Mouse (Mus musculus): ENCODE measurements around the gene 4930412O13Rik. TPM values are rescaled to one million over a fixed set of nuclear protein-coding genes. Genes with fewer than 3 reads are reported as not detected.

Gene 4930412O13Rik
- not detected for total RNA-seq (2018; cell fraction: chromatin; rRNA removed)
- total RNA-seq (2018; cell fraction: cytosol; rRNA removed): not detected
- not detected for total RNA-seq (2018; cell fraction: nucleus; rRNA removed)
- not detected in 3 replicates for polyA plus RNA-seq (2018)

DNA sequence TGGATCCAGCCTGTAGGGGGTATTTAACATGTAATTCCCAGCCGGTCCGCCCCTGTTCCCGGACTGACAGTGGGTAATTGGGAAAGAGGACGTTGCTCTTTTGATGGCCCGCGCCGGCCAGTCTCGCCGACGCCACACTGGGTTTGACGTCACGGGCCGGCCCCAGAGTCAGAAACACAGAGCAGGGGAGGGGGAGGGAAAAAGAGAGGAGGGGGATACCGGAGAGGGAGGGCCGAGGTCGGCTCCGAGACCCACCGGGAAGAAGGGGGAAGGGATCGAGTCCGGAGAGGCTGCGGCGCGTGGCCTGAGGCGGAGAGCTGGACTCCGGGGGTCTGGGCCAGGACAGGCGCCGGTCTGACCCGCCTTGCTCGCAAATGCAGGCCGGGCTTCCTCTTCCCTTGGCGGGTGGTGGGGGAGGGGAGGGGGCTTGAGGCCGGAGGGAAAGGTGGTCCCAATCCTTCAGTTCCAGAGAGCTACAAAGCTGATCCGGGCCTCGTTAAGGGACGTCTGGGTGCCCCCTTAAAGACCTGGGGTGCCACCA, at the start of gene 4930412O13Rik:
4930412O13Rik (plus strand) TSS at position 202 of the 541 bp plus-strand sequence.
- WGBS (ENCODE audit: missing documents): 4% methylated on average over 30 of the region's 35 CpGs
- no peak within 1 kb of the TSS for H3K27ac ChIP-seq

DNA sequence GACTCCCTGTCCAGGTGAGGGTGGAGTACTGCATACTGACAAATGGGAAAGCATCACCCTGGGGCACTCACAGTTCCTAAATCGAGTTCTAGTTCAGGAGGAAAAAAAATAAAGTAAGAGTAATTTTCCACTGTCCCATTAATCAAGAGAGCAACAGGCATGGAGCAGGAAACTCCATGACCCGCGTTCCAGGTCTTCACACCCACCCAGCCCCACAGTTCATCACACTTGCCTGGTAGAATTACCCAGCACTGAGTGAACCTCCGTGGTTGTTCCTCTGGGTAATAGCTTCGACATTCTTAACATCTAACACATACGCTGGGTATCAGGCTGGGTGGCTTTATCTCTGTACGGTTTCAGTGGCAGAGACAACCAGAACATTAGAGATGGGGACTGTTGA, 47.3 kb upstream of the 4930412O13Rik start:
- no peak overlapping the region for H3K4me3 ChIP-seq (ENCODE audit: inconsistent target)
- H3K36me3 ChIP-seq (ENCODE audit: inconsistent target): no peaks in the 10 kb centered on the region
- no peaks in the 10 kb centered on the region for H3K79me2 ChIP-seq (ENCODE audit: inconsistent target)
- H3K27ac ChIP-seq: no peak overlapping the region
- 90% methylated on average over 7 of the region's 7 CpGs for WGBS (ENCODE audit: missing documents)

More for the DNA sequence above, at the start of gene 4930412O13Rik:
- Histone ChIP-seq H3K36me3 (ENCODE audit: inconsistent target) (no peaks in the 10 kb centered on the region), H3K79me2 (ENCODE audit: inconsistent target) (no peaks in the 10 kb centered on the region), H3K4me3 (ENCODE audit: inconsistent target) (no peak within 1 kb of the TSS)

DNA sequence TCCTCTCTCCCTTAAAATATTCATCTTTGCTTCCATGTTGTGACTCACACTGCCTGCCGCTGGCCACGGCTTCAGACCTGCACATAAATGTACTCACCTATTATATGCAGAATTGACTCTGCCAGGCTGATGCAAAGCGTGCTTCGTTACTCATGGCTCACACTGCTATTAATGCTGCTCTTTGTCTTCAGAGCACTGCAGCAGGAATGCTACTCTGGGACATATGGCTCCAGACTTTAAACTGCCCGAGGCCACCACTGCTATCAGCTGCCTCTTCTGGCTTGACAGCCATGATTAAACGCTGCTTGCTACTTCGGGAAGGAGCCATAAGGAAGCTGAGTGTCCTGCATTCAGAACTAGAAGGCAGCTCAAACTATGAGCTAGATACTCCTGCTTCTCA, 45.9 kb upstream of the 4930412O13Rik start:
- 92% methylated on average over 7 of the region's 7 CpGs for WGBS (ENCODE audit: missing documents)

DNA sequence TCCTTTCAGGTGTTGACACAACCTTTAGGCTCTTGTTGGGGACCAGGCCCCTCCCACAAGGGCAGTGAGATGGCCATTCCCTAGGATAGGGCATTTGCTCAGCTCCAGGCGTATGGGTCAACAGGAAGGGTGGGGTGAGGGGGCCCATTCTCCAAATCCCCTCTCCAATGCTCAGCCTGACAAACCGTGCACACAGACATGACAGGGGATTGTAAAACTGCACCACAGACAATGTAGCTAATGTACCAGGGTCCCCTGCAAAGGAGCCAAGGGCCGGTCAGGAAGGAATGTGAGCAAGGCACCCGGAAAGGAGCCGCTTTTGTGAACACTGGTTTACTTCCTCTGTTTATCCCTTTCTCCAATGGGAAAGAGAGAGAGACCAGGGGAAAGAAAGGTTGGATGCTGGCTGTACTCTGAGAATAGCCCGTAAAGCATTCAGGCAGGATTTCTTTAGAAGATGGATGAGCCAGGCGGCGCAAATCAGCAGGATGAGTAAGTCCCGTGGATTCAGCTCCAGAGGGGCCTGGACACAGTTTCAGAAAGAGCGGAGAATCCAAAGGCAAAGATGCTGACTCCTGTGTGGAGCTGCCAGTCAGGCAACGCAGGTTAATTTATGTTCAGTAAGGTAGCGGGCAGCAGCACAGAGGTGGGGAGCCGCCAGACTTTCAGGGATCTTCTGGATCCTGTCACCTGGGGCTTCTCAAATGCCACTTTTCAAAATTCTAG, 28.0 kb upstream of the 4930412O13Rik start:
- H3K27ac ChIP-seq: no peak overlapping the region
- H3K36me3 ChIP-seq (ENCODE audit: inconsistent target): no peaks in the 10 kb centered on the region
- 93% methylated on average over 13 of the region's 13 CpGs for WGBS (ENCODE audit: missing documents)
- H3K79me2 ChIP-seq (ENCODE audit: inconsistent target): no peaks in the 10 kb centered on the region
- no peak overlapping the region for H3K4me3 ChIP-seq (ENCODE audit: inconsistent target)

More for the DNA sequence above, 45.9 kb upstream of the 4930412O13Rik start:
- H3K36me3 ChIP-seq (ENCODE audit: inconsistent target): no peaks in the 10 kb centered on the region
- no peaks in the 10 kb centered on the region for H3K79me2 ChIP-seq (ENCODE audit: inconsistent target)
- no peak overlapping the region for H3K27ac ChIP-seq
- H3K4me3 ChIP-seq (ENCODE audit: inconsistent target): no peak overlapping the region

DNA sequence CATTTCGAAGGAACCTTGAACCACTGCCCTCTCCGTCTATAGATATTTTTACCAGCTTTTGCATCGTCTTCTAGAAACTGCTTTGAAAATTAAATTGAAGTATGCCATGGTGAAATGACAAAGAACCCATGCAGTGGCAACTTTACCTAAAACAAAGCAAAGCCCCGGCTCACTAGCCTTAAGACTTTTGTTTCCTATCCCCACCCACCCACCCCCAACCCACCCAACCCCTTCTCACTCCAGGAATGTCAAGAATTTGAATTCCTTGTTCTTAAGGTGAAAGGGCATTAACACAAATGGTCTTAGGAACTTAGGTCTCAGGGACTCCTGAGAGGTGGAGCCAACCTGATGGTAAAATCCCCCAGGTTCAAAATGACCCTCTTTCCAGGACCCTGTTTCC, 25.2 kb upstream of the 4930412O13Rik start:
- Histone ChIP-seq H3K4me3 (ENCODE audit: inconsistent target) (no peak overlapping the region), H3K36me3 (ENCODE audit: inconsistent target) (no peaks in the 10 kb centered on the region)
- WGBS (ENCODE audit: missing documents): 93% methylated on average over 4 of the region's 4 CpGs

DNA sequence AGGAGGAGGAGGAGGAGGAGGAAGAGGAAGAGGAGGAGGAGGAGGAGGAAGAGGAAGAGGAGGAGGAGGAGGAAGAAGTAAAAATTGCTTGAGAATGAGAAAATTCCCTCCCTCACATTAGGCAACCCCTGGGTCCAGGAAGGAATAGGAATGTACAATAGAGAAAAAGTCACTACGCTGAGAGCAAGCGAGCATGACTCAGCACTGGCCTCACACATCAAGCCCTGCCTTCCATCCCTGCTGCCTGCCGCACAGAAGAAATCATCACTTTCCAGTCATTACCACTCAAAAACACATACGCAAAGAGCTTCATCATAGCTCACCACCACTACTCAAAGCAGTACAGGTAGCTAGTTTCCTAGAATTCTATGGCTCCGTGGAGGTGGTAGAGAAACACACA, 20.4 kb upstream of the 4930412O13Rik start:
- H3K79me2 ChIP-seq (ENCODE audit: inconsistent target): no peaks in the 10 kb centered on the region
- no peak overlapping the region for H3K4me3 ChIP-seq (ENCODE audit: inconsistent target)
- no peak overlapping the region for H3K27ac ChIP-seq
- 28% methylated on average over 2 of the region's 5 CpGs for WGBS (ENCODE audit: missing documents)
- H3K36me3 ChIP-seq (ENCODE audit: inconsistent target): no peaks in the 10 kb centered on the region

More for the DNA sequence above, 25.2 kb upstream of the 4930412O13Rik start:
- Histone ChIP-seq H3K79me2 (ENCODE audit: inconsistent target) (no peaks in the 10 kb centered on the region), H3K27ac (no peak overlapping the region)

DNA sequence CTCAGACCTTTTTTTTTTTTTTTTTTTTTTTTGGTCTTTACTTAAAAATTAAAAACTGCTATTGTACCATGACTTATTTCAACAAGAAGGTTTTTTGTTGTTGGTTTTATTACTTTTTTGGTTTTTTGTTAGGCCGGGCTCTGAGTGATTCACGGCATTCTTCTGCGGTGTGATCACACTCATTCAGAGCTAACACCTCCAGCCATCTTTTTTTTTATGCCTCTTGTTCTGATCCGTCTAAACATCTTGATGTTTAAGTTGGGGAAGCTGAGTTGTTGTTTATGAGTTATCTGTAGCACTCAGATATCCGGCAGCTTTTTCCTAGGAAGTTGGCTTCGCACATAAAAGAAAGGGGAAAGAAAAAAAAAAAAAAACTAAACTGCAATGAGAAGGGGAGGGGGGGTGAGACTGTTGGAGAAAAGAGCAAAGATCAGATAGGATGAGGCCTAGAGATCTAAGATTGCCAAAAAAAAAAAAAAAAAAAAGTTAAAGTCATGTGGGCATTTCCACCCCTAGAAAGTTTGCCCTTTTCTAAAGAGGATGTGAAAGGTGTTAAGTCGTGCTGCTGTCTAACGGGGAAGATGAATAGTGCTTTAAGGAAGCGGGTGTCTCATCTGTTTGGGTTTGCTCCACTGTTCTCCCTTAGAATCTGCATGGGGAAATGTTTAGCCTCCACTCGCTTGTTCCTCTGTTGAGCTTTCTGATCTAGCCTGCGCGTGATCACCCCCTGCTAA, 13.8 kb upstream of the 4930412O13Rik start:
- 47% methylated on average over 10 of the region's 12 CpGs for WGBS (ENCODE audit: missing documents)
- Histone ChIP-seq H3K36me3 (ENCODE audit: inconsistent target) (no peaks in the 10 kb centered on the region), H3K27ac (no peak overlapping the region), H3K79me2 (ENCODE audit: inconsistent target) (no peaks in the 10 kb centered on the region), H3K4me3 (ENCODE audit: inconsistent target) (no peak overlapping the region)

DNA sequence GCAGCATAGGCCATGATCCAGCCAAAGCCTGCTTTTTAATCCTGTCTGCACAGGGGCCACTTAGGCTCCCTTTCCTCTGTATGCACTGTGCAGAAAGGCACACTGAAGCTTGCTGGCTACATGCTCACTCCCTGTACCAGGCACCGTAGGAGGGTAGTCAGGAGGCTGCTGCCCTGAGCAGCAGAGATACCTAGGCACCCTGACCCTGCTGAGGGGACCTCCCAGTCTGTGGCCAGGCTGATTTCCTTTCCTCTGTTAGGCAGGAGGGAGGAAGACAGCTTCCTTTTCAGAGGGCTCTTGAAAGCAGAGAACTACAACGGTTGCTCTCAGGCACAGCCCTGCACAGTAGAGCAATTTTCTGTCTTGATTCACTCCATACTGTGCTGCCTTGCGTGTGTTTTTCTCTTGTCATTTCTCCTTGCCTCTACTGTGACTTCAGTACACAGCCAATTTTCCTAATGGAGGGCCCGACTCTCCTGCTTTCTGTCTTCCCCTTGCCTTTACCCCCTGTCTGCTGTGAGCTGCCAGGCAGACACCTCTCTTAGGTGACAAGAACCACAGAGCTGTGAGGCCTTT, 9.8 kb upstream of the 4930412O13Rik start:
- H3K27ac ChIP-seq: no peak overlapping the region
- WGBS (ENCODE audit: missing documents): 6% methylated on average over 4 of the region's 4 CpGs
- no peaks in the 10 kb centered on the region for H3K79me2 ChIP-seq (ENCODE audit: inconsistent target)
- H3K36me3 ChIP-seq (ENCODE audit: inconsistent target): no peaks in the 10 kb centered on the region
- H3K4me3 ChIP-seq (ENCODE audit: inconsistent target): no peak overlapping the region

DNA sequence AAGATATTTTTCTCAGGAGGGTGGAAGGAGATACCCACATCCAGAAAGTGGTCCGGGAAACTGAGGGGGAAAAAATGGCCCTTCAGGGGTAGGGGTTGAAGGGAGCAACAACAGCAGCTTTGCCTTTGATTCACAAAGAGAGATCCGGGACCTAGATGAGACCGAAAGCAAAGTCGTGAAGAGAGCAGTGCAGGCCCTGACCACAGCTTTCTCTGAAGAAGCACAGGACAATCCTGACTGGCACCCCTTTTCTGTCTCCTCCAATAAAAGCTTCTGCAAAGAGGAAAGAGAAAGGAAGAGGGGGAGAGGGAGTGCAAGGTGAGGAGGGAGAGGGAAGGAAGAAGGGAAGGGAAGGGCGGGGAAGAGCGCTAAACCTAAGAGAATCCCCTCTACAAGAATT, 9.3 kb upstream of the 4930412O13Rik start:
- H3K27ac ChIP-seq: no peak overlapping the region

DNA sequence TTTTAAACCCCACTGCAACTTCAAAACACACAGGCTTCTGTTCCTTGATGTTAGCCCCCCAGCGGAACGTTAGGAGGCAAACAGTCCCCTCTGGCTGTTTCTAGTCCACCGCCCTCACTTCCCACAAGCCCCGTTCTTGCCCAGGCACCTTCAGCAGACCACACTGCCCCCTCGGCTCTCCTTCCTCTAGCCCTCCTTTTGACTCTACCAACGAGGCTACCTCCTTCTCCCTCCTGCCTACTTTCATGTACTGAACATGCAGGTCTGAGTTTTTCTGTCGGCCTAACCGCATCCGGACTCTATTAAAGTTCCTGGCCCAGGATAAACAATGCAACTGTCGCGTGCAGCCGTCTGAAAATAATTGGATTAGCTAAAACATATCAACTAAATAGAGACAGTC, 8.4 kb upstream of the 4930412O13Rik start:
- H3K36me3 ChIP-seq (ENCODE audit: inconsistent target): no peaks in the 10 kb centered on the region
- no peaks in the 10 kb centered on the region for H3K79me2 ChIP-seq (ENCODE audit: inconsistent target)
- no peak overlapping the region for H3K27ac ChIP-seq
- no peak overlapping the region for H3K4me3 ChIP-seq (ENCODE audit: inconsistent target)
- 18% methylated on average over 12 of the region's 12 CpGs for WGBS (ENCODE audit: missing documents)

More for the DNA sequence above, 9.3 kb upstream of the 4930412O13Rik start:
- Histone ChIP-seq H3K36me3 (ENCODE audit: inconsistent target) (no peaks in the 10 kb centered on the region), H3K4me3 (ENCODE audit: inconsistent target) (no peak overlapping the region), H3K79me2 (ENCODE audit: inconsistent target) (no peaks in the 10 kb centered on the region)
- 35% methylated on average over 6 of the region's 6 CpGs for WGBS (ENCODE audit: missing documents)

DNA sequence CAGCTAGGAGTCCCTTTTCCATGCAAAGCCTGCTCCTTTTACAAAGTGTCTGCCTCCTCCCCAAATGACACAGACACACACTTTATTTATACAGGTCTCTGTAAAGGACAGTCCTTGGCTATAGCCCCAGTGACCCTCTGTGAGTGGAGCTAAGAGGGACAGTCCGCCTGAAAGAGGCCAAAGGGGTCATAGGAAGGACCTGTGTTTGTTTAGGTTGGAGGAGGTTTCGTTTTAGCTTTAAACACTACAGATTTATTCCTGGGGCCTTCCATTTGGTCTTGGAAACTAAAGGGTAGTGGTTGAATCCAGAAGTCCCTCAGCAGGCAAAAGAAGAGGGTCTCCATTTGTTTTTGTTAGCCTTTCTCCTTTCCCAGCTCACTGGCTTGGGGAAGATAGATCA, 7.3 kb upstream of the 4930412O13Rik start:
- H3K4me3 ChIP-seq (ENCODE audit: inconsistent target): no peak overlapping the region
- WGBS (ENCODE audit: missing documents): 87% methylated on average over 2 of the region's 2 CpGs
- H3K36me3 ChIP-seq (ENCODE audit: inconsistent target): no peaks in the 10 kb centered on the region
- H3K27ac ChIP-seq: no peak overlapping the region
- no peaks in the 10 kb centered on the region for H3K79me2 ChIP-seq (ENCODE audit: inconsistent target)

DNA sequence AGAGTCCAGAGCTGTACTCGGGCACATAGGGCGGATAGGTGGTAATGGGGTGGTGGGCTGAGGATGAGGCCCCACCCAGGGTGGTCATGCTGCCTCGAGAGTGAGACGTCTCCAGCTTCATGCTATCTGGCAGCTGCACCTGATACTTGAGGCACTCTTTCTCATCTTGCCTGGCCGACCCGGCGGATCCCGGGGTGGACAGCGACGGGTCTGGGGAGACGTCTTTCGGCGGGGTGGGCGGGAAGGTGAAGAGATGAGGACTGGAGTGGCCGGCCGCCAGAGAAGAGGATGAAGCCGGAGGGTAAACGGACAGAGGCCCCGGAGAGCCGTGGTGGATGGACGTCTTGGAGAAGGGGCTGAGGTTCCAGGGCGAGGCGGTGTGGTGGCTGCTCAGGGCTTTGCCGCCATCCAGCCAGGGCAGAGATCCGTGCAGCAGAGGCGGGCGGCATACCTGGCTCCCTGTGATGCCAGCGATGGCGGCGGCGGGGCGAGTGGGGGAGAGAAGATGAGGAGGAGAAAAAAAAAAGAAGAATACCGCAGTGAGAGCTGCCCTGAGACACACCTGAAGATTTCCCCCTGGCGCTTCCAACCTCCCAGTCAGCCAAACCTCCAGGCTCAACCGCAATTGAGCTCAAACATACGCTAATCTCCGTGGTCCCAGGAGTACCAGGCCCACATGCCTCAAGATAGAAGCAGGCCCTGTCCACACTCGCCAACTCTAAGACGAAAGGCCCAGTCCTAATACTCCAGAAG, 6.4 kb upstream of the 4930412O13Rik start:
- 92% methylated on average over 34 of the region's 39 CpGs for WGBS (ENCODE audit: missing documents)
- Histone ChIP-seq H3K36me3 (ENCODE audit: inconsistent target) (no peaks in the 10 kb centered on the region), H3K27ac (no peak overlapping the region)

DNA sequence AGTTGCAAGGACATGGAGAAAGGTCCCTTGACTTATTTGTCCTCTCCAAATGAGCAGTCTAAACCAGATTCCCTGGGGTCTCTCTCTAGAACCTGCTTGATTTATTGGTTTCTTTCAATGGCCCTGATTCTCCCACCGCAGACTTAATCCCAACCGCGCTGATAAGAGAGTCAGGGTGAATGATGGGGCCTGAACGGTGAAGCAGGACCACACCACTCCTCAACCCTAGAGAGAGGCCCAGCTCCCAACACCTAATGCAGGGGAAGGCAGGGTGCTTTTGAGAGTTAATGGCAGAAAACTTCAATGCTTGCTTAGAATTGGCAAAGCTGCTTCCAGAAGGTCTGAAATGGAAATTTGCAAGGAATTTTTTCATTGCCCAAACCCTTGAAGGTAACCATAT, 5.8 kb upstream of the 4930412O13Rik start:
- WGBS (ENCODE audit: missing documents): 94% methylated on average over 4 of the region's 4 CpGs
- H3K36me3 ChIP-seq (ENCODE audit: inconsistent target): no peaks in the 10 kb centered on the region
- H3K27ac ChIP-seq: no peak overlapping the region
- no peak overlapping the region for H3K4me3 ChIP-seq (ENCODE audit: inconsistent target)
- H3K79me2 ChIP-seq (ENCODE audit: inconsistent target): no peaks in the 10 kb centered on the region

More for the DNA sequence above, 6.4 kb upstream of the 4930412O13Rik start:
- H3K4me3 ChIP-seq (ENCODE audit: inconsistent target): no peak overlapping the region
- no peaks in the 10 kb centered on the region for H3K79me2 ChIP-seq (ENCODE audit: inconsistent target)
